Mouse (Mus musculus) megakaryocyte, embryonic 14.5 days (primary cell): ENCODE data around the gene Grik3.

ENCODE experiments used
- FLI1 ChIP-seq: IDR thresholded peaks from 2 replicates; pipeline ENCODE4 v1.6.1; 2012; ENCODE audit warnings: low read length, inconsistent platforms, mixed read lengths
- GATA1 ChIP-seq: IDR thresholded peaks from 3 replicates; pipeline ENCODE4 v1.6.1; 2012; ENCODE audit warnings: mixed read lengths, low read length, inconsistent platforms, borderline replicate concordance

DNA sequence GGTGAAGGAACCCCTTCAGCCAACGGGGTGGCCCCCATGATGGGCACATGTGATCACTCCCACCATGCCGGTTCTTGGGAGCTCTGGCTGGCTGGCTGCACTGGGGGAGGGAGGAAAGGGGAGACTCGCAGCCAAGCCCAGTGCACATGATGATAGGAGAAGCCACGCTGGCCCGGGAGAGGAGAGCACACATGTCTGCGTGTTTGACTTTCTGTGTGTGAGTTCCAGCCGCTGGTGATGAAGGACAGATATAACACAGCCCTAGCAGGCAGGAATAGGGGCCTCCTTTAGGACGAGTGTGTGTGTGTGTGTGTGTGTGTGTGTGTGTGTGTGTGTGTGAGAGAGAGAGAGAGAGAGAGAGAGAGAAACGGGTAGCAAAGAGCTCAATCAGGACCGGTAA, 219.2 kb downstream of the Grik3 start:
- TF ChIP-seq GATA1 (no peak), FLI1 (no peak)
